Mouse (Mus musculus) CH12.LX (cell line): ENCODE measurements around the gene Cpeb3. TPM values are rescaled to one million over a fixed set of nuclear protein-coding genes. Genes with fewer than 3 reads are reported as not detected.

ENCODE experiments used
- DNase-seq: peaks from one replicate; pipeline ENCODE4 v3.0.0-alpha.2; 2013; ENCODE audit errors: extremely low read depth
- H3K27ac ChIP-seq: 2 replicates; pipeline ENCODE4 v1.5.1; 2012; ENCODE audit warnings: low read depth, mild to moderate bottlenecking, control low read depth, moderate library complexity; ENCODE audit not compliant: insufficient read depth
- H3K27me3 ChIP-seq: replicated peaks from 2 replicates; pipeline ENCODE3; 2012; ENCODE audit warnings: inconsistent platforms
- H3K36me3 ChIP-seq, 2 experiments: replicated peaks in 1 of 2; 2 replicates each; pipeline versions ENCODE3 to v1.6.1; 2012; ENCODE audit warnings: inconsistent platforms in 1 of 2, low read length in 1 of 2, mild to moderate bottlenecking in 1 of 2, mixed read lengths in 1 of 2, moderate library complexity in 1 of 2; ENCODE audit not compliant: control insufficient read depth in 1 of 2, insufficient read depth in 1 of 2
- H3K4me1 ChIP-seq, 2 experiments: 2 replicates each; pipeline ENCODE4 v1.6.1; 2012; ENCODE audit warnings: inconsistent platforms in 1 of 2, moderate library complexity in 1 of 2; ENCODE audit not compliant: insufficient read depth in 2 of 2, control insufficient read depth in 1 of 2
- H3K4me2 ChIP-seq: 2 replicates; pipeline ENCODE4 v1.6.1; 2012; ENCODE audit warnings: low read depth, mild to moderate bottlenecking, control low read depth; ENCODE audit not compliant: poor library complexity, insufficient read depth, severe bottlenecking
- H3K4me3 ChIP-seq, 3 experiments: fragments of 150-350 bp in 1 of 3; sonication (generic) in 1 of 3; replicated peaks in 1 of 3; 2 replicates each; pipeline versions ENCODE3 to v1.5.1; 2011 to 2012; ENCODE audit warnings: low read depth in 2 of 3, low read length in 2 of 3, mild to moderate bottlenecking in 2 of 3, moderate library complexity in 2 of 3, control low read depth in 1 of 3, improper control_type of control experiment in 1 of 3, inconsistent platforms in 1 of 3, mixed read lengths in 1 of 3; ENCODE audit not compliant: poor library complexity in 1 of 3
- H3K79me2 ChIP-seq: replicated peaks from 2 replicates; pipeline ENCODE4 v1.6.1; 2012; ENCODE audit warnings: mild to moderate bottlenecking, moderate library complexity; ENCODE audit not compliant: control insufficient read depth, poor library complexity, insufficient read depth, severe bottlenecking; ENCODE audit errors: extremely low read depth
- H3K9ac ChIP-seq: 2 replicates; pipeline ENCODE4 v1.6.1; 2012; ENCODE audit warnings: low read depth, mild to moderate bottlenecking, control low read depth, moderate library complexity; ENCODE audit not compliant: insufficient read depth
- H3K9me3 ChIP-seq: replicated peaks from 2 replicates; pipeline ENCODE3; 2012; ENCODE audit warnings: low read length, inconsistent platforms, mixed read lengths
- BHLHE40 ChIP-seq: IDR thresholded peaks from 2 replicates; pipeline ENCODE4 v1.6.1; 2011; ENCODE audit warnings: mild to moderate bottlenecking, low read depth, low read length, improper control_type of control experiment
- CHD1 ChIP-seq: IDR thresholded peaks from 2 replicates; pipeline ENCODE4 v1.6.1; 2012; ENCODE audit warnings: low read depth, low read length, improper control_type of control experiment, inconsistent platforms
- CHD2 ChIP-seq: IDR thresholded peaks from 2 replicates; pipeline ENCODE4 v1.6.1; 2011; ENCODE audit warnings: low read length, improper control_type of control experiment
- CTCF ChIP-seq, 2 experiments: IDR thresholded peaks in 1 of 2; conservative IDR thresholded peaks in 1 of 2; 2 replicates each; pipeline ENCODE4 v1.5.1; 2011 to 2012; ENCODE audit warnings: low read depth in 2 of 2, low read length in 2 of 2, improper control_type of control experiment in 1 of 2, inconsistent platforms in 1 of 2, mild to moderate bottlenecking in 1 of 2, moderate library complexity in 1 of 2
- ELF1 ChIP-seq: IDR thresholded peaks from 2 replicates; pipeline ENCODE4 v1.6.1; 2014; ENCODE audit warnings: low read depth, mild to moderate bottlenecking, inconsistent platforms, low read length, improper control_type of control experiment
- EP300 ChIP-seq: IDR thresholded peaks from 2 replicates; pipeline ENCODE4 v1.6.1; 2011; ENCODE audit warnings: low read length, improper control_type of control experiment
- ETS1 ChIP-seq: conservative IDR thresholded peaks from 2 replicates; pipeline ENCODE4 v1.6.1; 2012; ENCODE audit warnings: low read depth, mild to moderate bottlenecking, inconsistent platforms, low read length, improper control_type of control experiment, moderate library complexity
- HCFC1 ChIP-seq: IDR thresholded peaks from 2 replicates; pipeline ENCODE4 v1.6.1; 2012; ENCODE audit warnings: low read depth, mild to moderate bottlenecking, inconsistent platforms, low read length, improper control_type of control experiment
- IRF4 ChIP-seq: IDR thresholded peaks from 2 replicates; pipeline ENCODE4 v1.6.1; 2014; ENCODE audit warnings: low read depth, mild to moderate bottlenecking, inconsistent platforms, low read length, improper control_type of control experiment
- JUN ChIP-seq: IDR thresholded peaks from 2 replicates; pipeline ENCODE4 v1.6.1; 2011; ENCODE audit warnings: low read depth, mild to moderate bottlenecking, low read length, improper control_type of control experiment, moderate library complexity; ENCODE audit not compliant: insufficient read depth
- KAT2A ChIP-seq: IDR thresholded peaks from 2 replicates; pipeline ENCODE4 v1.6.1; 2012; ENCODE audit warnings: low read length, improper control_type of control experiment, inconsistent platforms; ENCODE audit not compliant: insufficient replicate concordance
- MAX ChIP-seq: IDR thresholded peaks from 2 replicates; pipeline ENCODE4 v1.6.1; 2011; ENCODE audit warnings: low read length, improper control_type of control experiment
- MAZ ChIP-seq: IDR thresholded peaks from 2 replicates; pipeline ENCODE4 v1.6.1; 2012; ENCODE audit warnings: low read depth, mild to moderate bottlenecking, inconsistent platforms, low read length, improper control_type of control experiment, moderate library complexity
- MEF2A ChIP-seq: IDR thresholded peaks from 2 replicates; pipeline ENCODE4 v1.6.1; 2014; ENCODE audit warnings: low read depth, mild to moderate bottlenecking, inconsistent platforms, low read length, improper control_type of control experiment, borderline replicate concordance
- MXI1 ChIP-seq: IDR thresholded peaks from 2 replicates; pipeline ENCODE4 v1.6.1; 2011; ENCODE audit warnings: mild to moderate bottlenecking, low read depth, low read length, improper control_type of control experiment
- MYC ChIP-seq: IDR thresholded peaks from 2 replicates; pipeline ENCODE4 v1.6.1; 2011; ENCODE audit warnings: low read depth, mild to moderate bottlenecking, improper control_type of control experiment, low read length
- NELFE ChIP-seq: IDR thresholded peaks from 2 replicates; pipeline ENCODE4 v1.6.1; 2011; ENCODE audit warnings: low read depth, low read length, improper control_type of control experiment
- NRF1 ChIP-seq: IDR thresholded peaks from 2 replicates; pipeline ENCODE4 v1.6.1; 2014; ENCODE audit warnings: low read depth, mild to moderate bottlenecking, inconsistent platforms, low read length, improper control_type of control experiment, moderate library complexity
- POLR2A ChIP-seq: IDR thresholded peaks from 2 replicates; pipeline ENCODE4 v1.6.1; 2011; ENCODE audit warnings: low read depth, mild to moderate bottlenecking, improper control_type of control experiment, low read length
- POLR2AphosphoS2 ChIP-seq: IDR thresholded peaks from 2 replicates; pipeline ENCODE4 v1.6.1; 2011; ENCODE audit warnings: low read depth, low read length, improper control_type of control experiment
- RCOR1 ChIP-seq: conservative IDR thresholded peaks from 2 replicates; pipeline ENCODE4 v1.6.1; 2012; ENCODE audit warnings: low read depth, mild to moderate bottlenecking, inconsistent platforms, low read length, improper control_type of control experiment
- SIN3A ChIP-seq: IDR thresholded peaks from 2 replicates; pipeline ENCODE4 v1.6.1; 2012; ENCODE audit warnings: low read length, improper control_type of control experiment, inconsistent platforms
- SMC3 ChIP-seq: IDR thresholded peaks from 2 replicates; pipeline ENCODE4 v1.6.1; 2011; ENCODE audit warnings: low read depth, low read length, improper control_type of control experiment
- TBP ChIP-seq: conservative IDR thresholded peaks from 2 replicates; pipeline ENCODE4 v1.6.1; 2011; ENCODE audit warnings: low read depth, low read length, improper control_type of control experiment
- TCF12 ChIP-seq: IDR thresholded peaks from 2 replicates; pipeline ENCODE4 v1.6.1; 2014; ENCODE audit warnings: low read depth, mild to moderate bottlenecking, inconsistent platforms, low read length, improper control_type of control experiment
- UBTF ChIP-seq: IDR thresholded peaks from 2 replicates; pipeline ENCODE4 v1.6.1; 2012; ENCODE audit warnings: low read depth, mild to moderate bottlenecking, inconsistent platforms, low read length, improper control_type of control experiment, moderate library complexity
- ZC3H11A ChIP-seq: IDR thresholded peaks from 2 replicates; pipeline ENCODE4 v1.6.1; 2012; ENCODE audit warnings: low read depth, mild to moderate bottlenecking, inconsistent platforms, low read length, improper control_type of control experiment
- ZKSCAN1 ChIP-seq: IDR thresholded peaks from 2 replicates; pipeline ENCODE4 v1.6.1; 2012; ENCODE audit warnings: low read depth, inconsistent platforms, low read length, improper control_type of control experiment, borderline replicate concordance
- ZMIZ1 ChIP-seq: IDR thresholded peaks from 2 replicates; pipeline ENCODE4 v1.6.1; 2012; ENCODE audit warnings: low read depth, mild to moderate bottlenecking, inconsistent platforms, low read length, improper control_type of control experiment
- ZNF384 ChIP-seq: IDR thresholded peaks from 2 replicates; pipeline ENCODE4 v1.6.1; 2012; ENCODE audit warnings: low read depth, low read length, improper control_type of control experiment, inconsistent platforms
- dilution Hi-C: fragments of 300-500 bp; cut with MboI; formaldehyde crosslinking; loops from 2 replicates; pipeline ENCODE4 v1.14.3; 2020; ENCODE audit warnings: low sequenced_read_pairs; ENCODE audit not compliant: extremely low pct_unique_long_range_greater_than_20kb, extremely low pct_ligation_motif_present
- in situ Hi-C: fragments of 300-500 bp; cut with MboI; formaldehyde crosslinking; loops from 3 replicates; pipeline ENCODE4 v1.14.3; 2019; ENCODE audit warnings: low sequenced_read_pairs, low pct_ligation_motif_present, low pct_unique_long_range_greater_than_20kb, mixed read lengths
- polyA plus RNA-seq: library from polyadenylated mRNA; unstranded; fragments of >175 nt; gene quantifications from 2 replicates; pipeline ENCODE4 v1.2.1, GENCODE M21; 2012; ENCODE audit warnings: low read depth; ENCODE audit not compliant: insufficient read length
- total RNA-seq, 2 experiments: library from RNA; depleted of rRNA; stranded (reverse); fragments of 300-350 nt in 1 of 2; fragments of >200 nt in 1 of 2; gene quantifications; 2 replicates each; pipeline ENCODE4 v1.2.3; 2012 to 2014

Gene Cpeb3
- total and polyA plus RNA-seq, 3 experiments, result 1.5 to 3.1 (median 1.5) TPM

DNA sequence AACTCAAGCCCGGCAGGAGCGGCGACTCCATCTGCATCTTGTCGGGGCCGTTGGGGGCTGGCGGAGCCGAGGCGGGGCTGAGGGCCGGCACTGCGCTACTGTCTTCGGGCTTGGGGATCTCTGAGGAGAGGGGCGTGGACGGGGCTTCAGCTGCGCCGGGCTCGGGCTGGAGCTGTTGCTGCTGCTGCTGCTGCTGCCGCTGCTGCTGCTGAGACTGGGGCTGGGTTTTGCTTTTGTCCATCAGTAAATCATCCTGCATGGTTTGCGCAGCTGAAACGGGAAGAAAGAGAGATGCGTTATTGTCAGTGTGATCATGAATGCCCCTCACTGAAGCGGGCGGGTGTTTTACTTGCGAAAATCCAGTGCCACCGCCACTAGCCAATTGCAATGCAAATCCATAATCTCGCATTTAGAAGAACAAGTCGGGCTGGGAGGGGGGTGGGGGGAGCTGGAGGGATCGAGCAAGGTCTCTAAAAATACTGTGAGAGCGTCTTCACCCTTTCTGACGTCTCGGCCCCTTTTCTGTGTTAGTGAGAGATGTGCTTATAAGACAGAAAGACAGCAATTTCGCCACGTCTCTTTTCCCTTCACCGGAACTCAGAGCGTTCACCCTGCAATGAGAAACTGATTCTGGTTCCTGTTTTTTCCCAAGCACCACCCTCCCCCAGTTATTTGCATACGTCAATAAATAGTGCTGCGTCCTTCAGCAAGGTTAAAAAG lies 33.5 kb downstream of the Cpeb3 start:
- Histone ChIP-seq H3K27me3 (peaks cover 6% of the 10 kb centered on the region), H3K4me3 (peak overlapping the region; percentile 67 to 82 (median 77)), H3K9me3 (no peaks in the 10 kb centered on the region), H3K36me3 (no peaks in the 10 kb centered on the region), H3K27ac (peak overlapping the region; percentile 63), H3K79me2 (peaks cover 24% of the 10 kb centered on the region), H3K9ac (peak overlapping the region; percentile 46), H3K4me2 (peak overlapping the region; percentile 30), H3K4me1 (peaks cover 0 to 18% of the 10 kb centered on the region in 2 experiments; a peak in 2 of 4 replicates)
- TF ChIP-seq JUN (no peak), POLR2A (peak; percentile 76), CTCF (conservative IDR thresholded peaks at IDR 0.05 in 1 of 2, IDR thresholded peaks at IDR 0.05 in 1 of 2; ENCODE audit: low read depth in 2 of 2, low read length in 2 of 2) (no peak), RCOR1 (no peak), HCFC1 (peak; percentile 65), KAT2A (no peak), ETS1 (peak; percentile 16; the same call in 1 of the 2 replicates), POLR2AphosphoS2 (peak; percentile 55; the same call in 1 of the 2 replicates), MAZ (peak; percentile 74; the same call in 1 of the 2 replicates), ELF1 (peak; percentile 74), CHD1 (no peak), TBP (peak; percentile 89), BHLHE40 (0 out of 2 replicates have a peak, but pooled peaks have one; percentile 31), MAX (peak; percentile 51; the same call in 1 of the 2 replicates), MXI1 (peak; percentile 72; the same call in 1 of the 2 replicates), SMC3 (no peak), ZC3H11A (no peak), MYC (peak; percentile 65; the same call in 1 of the 2 replicates), SIN3A (peak; percentile 97), TCF12 (peak; percentile 72), MEF2A (0 out of 2 replicates have a peak, but pooled peaks have one; percentile 50), ZKSCAN1 (no peak), IRF4 (peak; percentile 22; the same call in 1 of the 2 replicates), ZNF384 (no peak), UBTF (0 out of 2 replicates have a peak, but pooled peaks have one; percentile 15), NRF1 (no peak), NELFE (peak; percentile 84), EP300 (peak; percentile 58; the same call in 1 of the 2 replicates), CHD2 (0 out of 2 replicates have a peak, but pooled peaks have one; percentile 24), ZMIZ1 (no peak)
- DNase-seq, result peak; percentile 83
- in situ Hi-C loops (no loop called here), dilution Hi-C loops (no loop called here)
